Mouse (Mus musculus) spleen, adult 12 weeks (tissue): ENCODE data around the gene Plxdc2.

ENCODE experiments used
- DNase-seq: peaks from one replicate; pipeline ENCODE4 v3.0.0; 2022; ENCODE audit warnings: low spot score

Gene Plxdc2

GRCm38 (mm10) chr2:16414340-16414976, 58.4 kb downstream of the Plxdc2 start:
- DNase-seq, result no peak

- no peak for DNase-seq
These were observed 82.9 kb downstream of the Plxdc2 start for GRCm38 (mm10) chr2:16439030-16439429.

GRCm38 (mm10) chr2:16442643-16443042, 86.5 kb downstream of the Plxdc2 start:
- DNase-seq, result no peak

- no peak for DNase-seq
These were observed 91.8 kb downstream of the Plxdc2 start for GRCm38 (mm10) chr2:16447936-16448335.

GRCm38 (mm10) chr2:16450838-16451665, 94.9 kb downstream of the Plxdc2 start:
- no peak for DNase-seq

GRCm38 (mm10) chr2:16451666-16452009, 95.5 kb downstream of the Plxdc2 start:
- no peak for DNase-seq

- peak; percentile 1 for DNase-seq
These were observed 96.0 kb downstream of the Plxdc2 start for GRCm38 (mm10) chr2:16452080-16452479.

GRCm38 (mm10) chr2:16456264-16456780, 100.2 kb downstream of the Plxdc2 start:
- DNase-seq, result no peak

GRCm38 (mm10) chr2:16459490-16459889, 103.4 kb downstream of the Plxdc2 start:
- no peak for DNase-seq

GRCm38 (mm10) chr2:16470099-16470498, 114.0 kb downstream of the Plxdc2 start:
- no peak for DNase-seq

- DNase-seq, result no peak
These were observed 127.8 kb downstream of the Plxdc2 start for GRCm38 (mm10) chr2:16483943-16484342.

GRCm38 (mm10) chr2:16485970-16486369, 129.9 kb downstream of the Plxdc2 start:
- no peak for DNase-seq

GRCm38 (mm10) chr2:16491242-16491641, 135.1 kb downstream of the Plxdc2 start:
- DNase-seq, result no peak

GRCm38 (mm10) chr2:16502843-16503242, 146.7 kb downstream of the Plxdc2 start:
- no peak for DNase-seq

- no peak for DNase-seq
These were observed 151.6 kb downstream of the Plxdc2 start for GRCm38 (mm10) chr2:16507540-16508230.

- no peak for DNase-seq
These were observed 162.0 kb downstream of the Plxdc2 start for GRCm38 (mm10) chr2:16518148-16518547.

GRCm38 (mm10) chr2:16523427-16523826, 167.3 kb downstream of the Plxdc2 start:
- no peak for DNase-seq

GRCm38 (mm10) chr2:16532244-16532643, 176.1 kb downstream of the Plxdc2 start:
- no peak for DNase-seq

GRCm38 (mm10) chr2:16534566-16534965, 178.5 kb downstream of the Plxdc2 start:
- no peak for DNase-seq

GRCm38 (mm10) chr2:16541226-16541625, 185.1 kb downstream of the Plxdc2 start:
- no peak for DNase-seq

- DNase-seq, result no peak
These were observed 189.1 kb downstream of the Plxdc2 start for GRCm38 (mm10) chr2:16545207-16545606.

GRCm38 (mm10) chr2:16559287-16559686, 203.2 kb downstream of the Plxdc2 start:
- no peak for DNase-seq

GRCm38 (mm10) chr2:16568263-16568662, 212.2 kb downstream of the Plxdc2 start:
- no peak for DNase-seq
